Mouse (Mus musculus) liver, postnatal 0 days (tissue): Measurements from ENCODE around the gene Cpeb4.

ENCODE experiments used
- CTCF ChIP-seq: sonication (generic); IDR thresholded peaks from 2 replicates; pipeline ENCODE4 v1.5.1; 2016; ENCODE audit warnings: antibody characterized with exemption, low read depth
- EP300 ChIP-seq: IDR thresholded peaks from 2 replicates; pipeline ENCODE4 v1.6.1; 2016; ENCODE audit warnings: antibody characterized with exemption, low read depth, mild to moderate bottlenecking

GRCm38 (mm10) chr11:31828771-31829072, 43.3 kb upstream of the Cpeb4 start:
- TF ChIP-seq EP300 (no peak), CTCF (no peak)
